Mouse (Mus musculus): Measurements from ENCODE around the gene Tmem97.

DNA sequence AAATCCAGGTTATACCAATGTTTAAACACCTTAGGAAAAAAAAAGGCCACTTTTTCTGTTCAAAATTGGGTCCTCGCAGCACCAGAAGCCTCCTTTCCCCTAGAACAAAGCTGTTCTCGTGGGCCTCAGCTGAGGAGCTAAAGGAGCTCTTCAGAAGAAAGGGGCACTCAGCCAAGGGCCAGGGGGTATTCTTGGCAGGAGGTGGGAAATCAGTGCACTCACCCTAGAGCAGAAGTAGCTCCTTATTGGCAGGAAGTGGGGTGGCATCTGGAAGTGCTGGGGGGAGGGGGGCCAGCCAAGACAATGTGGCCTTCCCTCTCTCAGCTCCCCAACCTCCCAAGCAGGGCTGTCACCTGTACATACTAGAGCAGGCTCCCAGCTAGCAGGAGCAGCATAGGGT is 25.7 kb downstream of the Tmem97 start:
- TF ChIP-seq CTCF (IDR thresholded peaks at IDR 0.05; ENCODE audit: borderline replicate concordance, insufficient read depth, low read depth, low read length) = no peak
- no peak for TF ChIP-seq POLR2A (IDR thresholded peaks at IDR 0.05; ENCODE audit: borderline replicate concordance, insufficient read depth, low read length)
